Mouse (Mus musculus) brain, embryonic 14.5 days (tissue): Measurements from ENCODE around the gene Cd52.

Experiments used
- CTCF ChIP-seq: fragments of 200-500 bp; IDR thresholded peaks from 2 replicates; pipeline ENCODE4 v1.5.1; 2012; ENCODE audit warnings: inconsistent platforms, mild to moderate bottlenecking, moderate library complexity, borderline replicate concordance; ENCODE audit not compliant: insufficient read depth, insufficient read length; ENCODE audit errors: extremely low read depth
- POLR2A ChIP-seq: fragments of 200-500 bp; IDR thresholded peaks from 2 replicates; pipeline ENCODE4 v1.6.1; 2012; ENCODE audit warnings: mild to moderate bottlenecking, inconsistent platforms, borderline replicate concordance; ENCODE audit not compliant: poor library complexity, insufficient read depth, insufficient read length, severe bottlenecking; ENCODE audit errors: extremely low read depth

DNA sequence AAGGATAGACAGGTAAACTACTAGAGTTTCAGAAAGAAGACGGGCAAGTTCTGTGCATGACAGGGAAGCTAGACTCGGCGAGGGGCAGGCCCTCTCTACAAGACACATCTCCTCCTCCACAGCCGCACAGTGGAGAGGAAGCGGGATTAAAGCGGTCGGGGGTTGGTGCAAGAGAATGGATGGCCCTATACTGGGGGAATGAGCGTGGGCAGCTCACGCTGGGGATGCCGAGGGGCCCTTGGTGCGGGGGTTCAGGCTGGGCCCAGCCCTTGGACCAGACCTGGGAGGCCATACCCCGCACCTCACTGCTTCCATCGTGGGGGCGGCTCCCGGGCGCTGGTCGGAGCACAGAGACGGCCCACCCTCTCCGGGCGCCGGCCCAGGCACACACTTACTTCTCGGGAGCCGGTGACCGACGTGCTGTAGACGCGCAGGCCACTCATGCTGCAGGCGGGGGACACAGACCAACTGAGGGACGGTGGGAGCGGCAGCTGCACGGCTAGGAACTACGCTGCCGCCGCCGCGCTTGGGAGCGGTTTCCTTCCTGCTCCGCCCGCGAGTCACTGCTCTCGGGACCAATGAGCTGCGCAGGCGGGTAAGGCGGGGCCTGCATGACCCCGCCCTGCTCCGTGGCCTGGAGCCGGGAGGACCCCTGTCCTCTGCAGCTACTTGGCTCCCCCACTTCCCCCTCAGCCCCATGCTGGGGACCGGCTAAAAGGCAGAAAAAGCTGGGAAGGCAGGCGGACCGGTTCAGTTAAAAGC lies 33.5 kb upstream of the Cd52 start, which contains the start of gene Sh3bgrl3:
- no peak for TF ChIP-seq CTCF
- TF ChIP-seq POLR2A = peak; percentile 39; the same call in 1 of the 2 replicates
